Mouse (Mus musculus) forebrain, embryonic 12.5 days (tissue): ENCODE data around the gene Pacs1. TPM values are rescaled to one million over a fixed set of nuclear protein-coding genes. Genes with fewer than 3 reads are reported as not detected.

ENCODE experiments used
- ATAC-seq: fragments of 200-750 bp; cut with Nextera tagmentation; 2 replicates; pipeline ENCODE4 v1.8.0; 2017; ENCODE audit warnings: moderate TSS enrichment; ENCODE audit not compliant: low FRiP score
- H3K27ac ChIP-seq: fragments of 300-500 bp; sonication (generic); 2 replicates; pipeline ENCODE4 v1.5.1; 2016; ENCODE audit warnings: mild to moderate bottlenecking
- H3K27me3 ChIP-seq: fragments of 300-500 bp; sonication (generic); 2 replicates; pipeline ENCODE4 v1.6.1; 2016; ENCODE audit warnings: mild to moderate bottlenecking
- H3K36me3 ChIP-seq: fragments of 300-500 bp; sonication (generic); replicated peaks from 2 replicates; pipeline ENCODE4 v1.6.1; 2016; ENCODE audit warnings: mild to moderate bottlenecking
- H3K4me1 ChIP-seq: fragments of 300-500 bp; sonication (generic); 2 replicates; pipeline ENCODE4 v1.6.1; 2016
- H3K4me2 ChIP-seq: fragments of 300-500 bp; sonication (generic); 2 replicates; pipeline ENCODE4 v1.6.1; 2016; ENCODE audit warnings: mild to moderate bottlenecking, moderate library complexity
- H3K4me3 ChIP-seq: fragments of 300-500 bp; sonication (generic); replicated peaks from 2 replicates; pipeline ENCODE4 v1.5.1; 2016; ENCODE audit warnings: mild to moderate bottlenecking
- H3K9ac ChIP-seq: fragments of 300-500 bp; sonication (generic); 2 replicates; pipeline ENCODE4 v1.6.1; 2016; ENCODE audit warnings: mild to moderate bottlenecking
- H3K9me3 ChIP-seq: fragments of 300-500 bp; sonication (generic); 2 replicates; pipeline ENCODE4 v1.6.1; 2016
- WGBS: fragments of 180-500 bp; shearing (Covaris S2); methylation state at CpG from one replicate; pipeline ENCODE4 v1.1.7; 2016; 5-methylcytosine and 5-hydroxymethylcytosine counted together
- polyA plus RNA-seq: library from polyadenylated mRNA; unstranded; fragments of >200 nt; fragmentation: Nextera tagmentation; extraction: Ambion mirVana; gene quantifications from 2 replicates; pipeline ENCODE4 v1.2.1, GENCODE M21; 2016

Pacs1 gene
- 29.4 and 30.9 TPM in 2 replicates for polyA plus RNA-seq

GRCm38 (mm10) chr19:5272801-5273733 lies at the start of gene Pacs1:
Pacs1 (minus strand) TSS chr19:5273119.
- Histone ChIP-seq H3K36me3 (peaks cover 38% of the 10 kb centered on the region), H3K4me2 (peak within 1 kb of the TSS; percentile 89), H3K9me3 (no peaks in the 10 kb centered on the region), H3K4me3 (peak within 1 kb of the TSS; percentile 92), H3K4me1 (peaks cover 36% of the 10 kb centered on the region), H3K27me3 (no peaks in the 10 kb centered on the region), H3K27ac (peak within 1 kb of the TSS; percentile 90), H3K9ac (peak within 1 kb of the TSS; percentile 95)
- under 1% methylated on average over 79 of the region's 97 CpGs for WGBS
- peak; percentile 91 for ATAC-seq

DNA sequence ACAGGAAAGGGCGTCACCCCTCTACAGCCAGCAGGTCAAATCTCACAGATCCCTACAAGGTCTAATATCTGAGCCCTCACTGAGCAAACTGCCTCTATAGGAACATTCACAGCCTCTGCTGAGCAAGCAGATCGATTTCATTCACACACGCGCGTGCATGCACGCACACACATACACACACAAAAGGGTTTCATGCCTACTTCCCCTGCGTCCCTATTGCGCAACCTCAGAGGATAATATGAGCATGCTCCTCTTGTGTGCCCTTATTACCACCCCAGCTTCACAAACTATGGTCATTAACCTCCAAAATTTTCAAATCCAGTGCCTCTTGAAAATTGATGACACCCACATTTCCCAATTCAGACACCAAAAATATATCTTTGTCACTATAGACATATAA lies 40.3 kb upstream of the Pacs1 start:
- 89% methylated on average over 8 of the region's 8 CpGs for WGBS
- no peak overlapping the region for H3K27ac ChIP-seq
- H3K9ac ChIP-seq = no peak overlapping the region
- H3K4me1 ChIP-seq = no peaks in the 10 kb centered on the region
- no peak overlapping the region for H3K4me3 ChIP-seq
- no peaks in the 10 kb centered on the region for H3K27me3 ChIP-seq
- no peaks in the 10 kb centered on the region for H3K9me3 ChIP-seq
- H3K4me2 ChIP-seq = no peak overlapping the region
- H3K36me3 ChIP-seq = no peaks in the 10 kb centered on the region
- ATAC-seq = no peak

GRCm38 (mm10) chr19:5309025-5309424 lies 36.1 kb upstream of the Pacs1 start:
- ATAC-seq = no peak
- Histone ChIP-seq H3K27me3 (peaks cover 18% of the 10 kb centered on the region; the same call in 1 of the 2 replicates), H3K4me2 (no peak overlapping the region), H3K4me1 (no peaks in the 10 kb centered on the region), H3K27ac (no peak overlapping the region), H3K9ac (no peak overlapping the region), H3K9me3 (peaks cover 7% of the 10 kb centered on the region), H3K36me3 (peaks cover 30% of the 10 kb centered on the region), H3K4me3 (no peak overlapping the region)
- WGBS = 78% methylated on average over 7 of the region's 7 CpGs

GRCm38 (mm10) chr19:5306968-5307734 lies 34.2 kb upstream of the Pacs1 start:
- no peaks in the 10 kb centered on the region for H3K4me1 ChIP-seq
- no peak for ATAC-seq

DNA sequence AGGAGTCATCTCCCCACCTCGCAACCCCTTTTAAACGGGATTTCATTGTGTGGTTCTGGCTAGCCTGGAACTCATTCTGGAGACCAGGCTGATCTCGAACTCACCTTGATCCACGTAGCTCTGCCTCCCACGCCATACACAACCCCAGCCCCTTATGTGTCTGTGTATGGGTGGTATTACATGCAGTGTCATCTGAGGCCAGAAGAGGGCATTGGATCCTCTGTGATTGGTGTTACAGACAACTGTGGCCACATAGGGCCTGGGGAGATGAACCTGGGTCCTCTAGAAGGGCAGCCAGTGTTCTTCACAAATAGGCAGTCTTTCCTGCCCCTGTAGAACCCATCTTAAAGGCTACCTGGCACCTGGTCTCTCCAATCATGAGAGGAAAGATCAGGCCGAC lies 33.4 kb upstream of the Pacs1 start:
- peaks cover 48% of the 10 kb centered on the region for H3K36me3 ChIP-seq
- H3K27ac ChIP-seq = no peak overlapping the region
- ATAC-seq = no peak
- peaks cover 7% of the 10 kb centered on the region for H3K9me3 ChIP-seq
- no peak overlapping the region for H3K4me3 ChIP-seq
- peaks cover 18% of the 10 kb centered on the region; the same call in 1 of the 2 replicates for H3K27me3 ChIP-seq
- H3K4me1 ChIP-seq = no peaks in the 10 kb centered on the region
- H3K4me2 ChIP-seq = no peak overlapping the region
- no peak overlapping the region for H3K9ac ChIP-seq
- WGBS = 85% methylated on average over 6 of the region's 6 CpGs

More at GRCm38 (mm10) chr19:5306968-5307734, 34.2 kb upstream of the Pacs1 start:
- Histone ChIP-seq H3K9ac (no peak overlapping the region), H3K4me3 (peak overlapping the region; percentile 22), H3K36me3 (peaks cover 48% of the 10 kb centered on the region), H3K9me3 (peaks cover 7% of the 10 kb centered on the region), H3K27me3 (peaks cover 18% of the 10 kb centered on the region; the same call in 1 of the 2 replicates), H3K4me2 (peak overlapping the region; percentile 34; the same call in 1 of the 2 replicates), H3K27ac (no peak overlapping the region)
- 47% methylated on average over 98 of the region's 98 CpGs for WGBS

DNA sequence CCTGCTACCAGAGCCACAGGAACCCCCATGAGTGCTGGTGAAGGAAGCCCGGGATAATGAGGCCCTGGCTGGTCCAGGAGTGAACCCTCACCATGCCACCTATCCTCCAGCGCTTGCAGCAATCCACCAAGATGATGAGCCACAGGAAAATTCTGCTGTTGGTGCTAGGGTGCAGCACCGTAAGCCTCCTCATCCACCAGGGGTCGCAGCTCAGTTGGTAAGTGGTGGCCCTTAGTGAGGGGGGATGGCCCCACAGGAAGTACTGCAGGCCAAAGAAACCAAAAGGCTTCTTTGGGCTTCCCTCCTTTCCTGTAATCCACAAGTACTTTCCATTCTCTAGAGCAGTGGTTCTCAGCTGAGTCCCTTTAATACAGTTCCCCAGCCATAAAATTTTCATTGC lies 29.5 kb upstream of the Pacs1 start:
- no peak overlapping the region for H3K4me3 ChIP-seq
- no peak overlapping the region for H3K4me2 ChIP-seq
- no peak for ATAC-seq
- H3K36me3 ChIP-seq = peaks cover 41% of the 10 kb centered on the region
- H3K27ac ChIP-seq = no peak overlapping the region
- H3K4me1 ChIP-seq = peaks cover 19% of the 10 kb centered on the region
- no peak overlapping the region for H3K9ac ChIP-seq
- WGBS = 29% methylated on average over 4 of the region's 4 CpGs
- H3K9me3 ChIP-seq = peaks cover 6% of the 10 kb centered on the region
- H3K27me3 ChIP-seq = peaks cover 13% of the 10 kb centered on the region; the same call in 1 of the 2 replicates

DNA sequence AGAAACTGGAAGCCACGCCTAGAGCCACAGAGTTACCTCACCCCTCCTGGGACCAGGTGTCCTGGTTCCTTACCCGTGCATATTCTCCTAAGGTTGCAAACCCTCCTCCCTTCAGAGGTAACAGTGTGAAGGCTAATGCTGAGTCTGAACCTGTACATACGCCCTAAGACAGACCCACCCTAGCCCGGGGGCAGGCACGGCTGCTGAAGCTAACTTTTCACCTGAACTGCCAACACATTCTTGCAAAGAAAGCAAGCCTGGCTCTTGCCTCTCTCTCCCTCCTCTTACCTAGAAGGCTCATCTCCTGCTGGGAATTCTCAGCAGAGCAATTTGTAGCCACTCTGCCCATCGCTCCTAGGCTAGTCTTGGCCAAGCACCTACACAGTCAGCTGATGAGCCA lies 27.7 kb upstream of the Pacs1 start:
- H3K4me3 ChIP-seq = no peak overlapping the region
- H3K4me1 ChIP-seq = peaks cover 28% of the 10 kb centered on the region
- H3K27ac ChIP-seq = no peak overlapping the region
- H3K9ac ChIP-seq = no peak overlapping the region
- H3K4me2 ChIP-seq = no peak overlapping the region
- H3K36me3 ChIP-seq = peaks cover 23% of the 10 kb centered on the region
- H3K27me3 ChIP-seq = no peaks in the 10 kb centered on the region
- ATAC-seq = no peak
- no peaks in the 10 kb centered on the region for H3K9me3 ChIP-seq
- 88% methylated on average over 6 of the region's 6 CpGs for WGBS

- peak within 1 kb of the TSS; percentile 83 for H3K4me2 ChIP-seq
- H3K9ac ChIP-seq = peak within 1 kb of the TSS; percentile 89
- WGBS = 5% methylated on average over 32 of the region's 32 CpGs
- H3K4me1 ChIP-seq = peaks cover 40% of the 10 kb centered on the region
- H3K4me3 ChIP-seq = peak within 1 kb of the TSS; percentile 62
- peaks cover 10% of the 10 kb centered on the region for H3K36me3 ChIP-seq
- no peaks in the 10 kb centered on the region for H3K27me3 ChIP-seq
- H3K27ac ChIP-seq = peak within 1 kb of the TSS; percentile 83
- peak; percentile 72 for ATAC-seq
- H3K9me3 ChIP-seq = no peaks in the 10 kb centered on the region
These were observed 25.2 kb upstream of the Pacs1 start, which contains the start of gene Gal3st3 for GRCm38 (mm10) chr19:5297903-5298800. Gal3st3 (plus strand) TSS chr19:5298331.

- Histone ChIP-seq H3K9me3 (no peaks in the 10 kb centered on the region), H3K36me3 (peaks cover 14% of the 10 kb centered on the region), H3K27me3 (no peaks in the 10 kb centered on the region), H3K4me1 (peaks cover 44% of the 10 kb centered on the region), H3K4me2 (no peak overlapping the region), H3K27ac (no peak overlapping the region), H3K9ac (no peak overlapping the region), H3K4me3 (no peak overlapping the region)
- no peak for ATAC-seq
- 85% methylated on average over 5 of the region's 5 CpGs for WGBS
These were observed 23.7 kb upstream of the Pacs1 start for GRCm38 (mm10) chr19:5296630-5297029.

DNA sequence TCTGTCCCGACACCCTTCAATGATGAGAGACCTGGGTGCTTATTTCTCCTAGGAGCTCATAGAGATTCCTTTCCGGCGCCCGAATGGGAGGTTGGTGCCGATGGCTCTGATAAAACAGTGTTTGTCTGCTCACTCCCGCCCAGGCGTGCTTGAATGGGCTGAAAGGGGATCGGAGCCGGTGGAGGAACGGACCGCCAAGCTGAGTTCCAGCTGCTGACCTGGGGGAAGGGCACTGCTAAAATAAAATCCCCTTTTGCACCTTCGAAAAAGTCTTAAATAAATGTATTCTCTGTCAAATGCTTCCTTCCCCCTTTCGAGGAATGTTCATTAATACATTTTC lies 22.8 kb upstream of the Pacs1 start:
- H3K27ac ChIP-seq = peak overlapping the region; percentile 91
- peak overlapping the region; percentile 72 for H3K9ac ChIP-seq
- peak; percentile 48 for ATAC-seq
- peaks cover 23% of the 10 kb centered on the region for H3K36me3 ChIP-seq
- peaks cover 44% of the 10 kb centered on the region for H3K4me1 ChIP-seq
- H3K4me3 ChIP-seq = peak overlapping the region; percentile 80
- no peaks in the 10 kb centered on the region for H3K9me3 ChIP-seq
- 7% methylated on average over 13 of the region's 13 CpGs for WGBS
- H3K27me3 ChIP-seq = no peaks in the 10 kb centered on the region
- H3K4me2 ChIP-seq = peak overlapping the region; percentile 78

DNA sequence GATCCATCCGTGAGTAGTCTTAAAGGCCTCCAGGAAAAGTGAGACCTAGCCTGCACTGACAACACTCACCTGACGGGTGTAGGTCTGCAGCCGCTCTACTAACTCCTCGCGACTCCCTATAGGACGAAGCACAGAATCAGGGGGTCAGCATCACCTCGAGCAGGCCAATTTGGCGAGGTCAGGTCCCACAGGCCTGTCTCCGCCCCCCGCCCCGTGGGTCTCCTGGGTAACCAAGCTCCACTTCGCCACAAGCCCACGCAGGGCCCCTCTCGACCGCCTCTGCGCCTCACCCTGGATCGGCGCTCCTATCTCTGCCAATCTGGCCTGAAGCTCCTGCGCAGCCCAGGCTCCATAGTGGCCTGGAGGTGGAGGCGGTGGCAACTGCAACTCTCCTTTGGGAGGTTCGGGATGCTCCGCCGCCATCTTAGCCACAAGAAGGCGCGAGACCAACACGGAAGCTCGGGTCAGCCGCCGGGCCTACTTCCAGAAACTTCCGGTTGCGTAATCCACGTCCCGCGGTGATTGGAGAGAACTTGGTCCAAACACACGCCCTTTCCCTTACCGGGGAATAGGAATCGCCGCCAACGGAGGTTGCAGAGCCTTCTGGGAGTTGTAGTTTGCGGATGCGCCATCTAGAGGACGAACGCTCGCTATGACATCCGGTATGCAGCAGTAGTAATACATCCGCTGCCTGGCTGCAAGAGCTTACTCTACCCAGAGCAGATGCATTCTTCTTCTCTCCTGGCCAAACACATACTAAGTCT lies 22.2 kb upstream of the Pacs1 start, which contains the start of gene Sf3b2:
TSS of gene Sf3b2 (minus strand) at position 484 of the 764 bp plus-strand sequence.
- Histone ChIP-seq H3K9me3 (no peaks in the 10 kb centered on the region), H3K4me1 (peaks cover 44% of the 10 kb centered on the region), H3K4me3 (peak within 1 kb of the TSS; percentile 80), H3K27me3 (no peaks in the 10 kb centered on the region), H3K36me3 (peaks cover 29% of the 10 kb centered on the region), H3K27ac (peak within 1 kb of the TSS; percentile 91), H3K9ac (peak within 1 kb of the TSS; percentile 81), H3K4me2 (peak within 1 kb of the TSS; percentile 78)
- WGBS = under 1% methylated on average over 46 of the region's 46 CpGs
- ATAC-seq = peak; percentile 95
